Mouse (Mus musculus) c-Kit-positive CD71-negative TER-119-negative erythroid progenitor cells, embryonic 14.5 days (primary cell): ENCODE results near the gene Ndufa12.

Experiments used
- DNase-seq: peaks from one replicate; pipeline ENCODE4 v3.0.0-alpha.2; 2013; ENCODE audit warnings: low read depth

Ndufa12 gene

GRCm38 (mm10) chr10:94198482-94199405 is at the start of gene Ndufa12:
Gene Ndufa12, plus strand, starts transcription at chr10:94198720.
- DNase-seq: peak; percentile 91

GRCm38 (mm10) chr10:94151488-94151887 is 47.0 kb upstream of the Ndufa12 start:
- no peak for DNase-seq

GRCm38 (mm10) chr10:94153841-94154240 is 44.7 kb upstream of the Ndufa12 start:
- DNase-seq: no peak

- no peak for DNase-seq
Measured at GRCm38 (mm10) chr10:94158962-94159361, 39.6 kb upstream of the Ndufa12 start.

- no peak for DNase-seq
Measured at GRCm38 (mm10) chr10:94159406-94159805, 39.1 kb upstream of the Ndufa12 start.

GRCm38 (mm10) chr10:94161051-94161765 is 37.3 kb upstream of the Ndufa12 start:
- DNase-seq: no peak

- DNase-seq: no peak
Measured at GRCm38 (mm10) chr10:94162031-94162430, 36.5 kb upstream of the Ndufa12 start.

- no peak for DNase-seq
Measured at GRCm38 (mm10) chr10:94164104-94164845, 34.2 kb upstream of the Ndufa12 start.

GRCm38 (mm10) chr10:94165426-94165825 is 33.1 kb upstream of the Ndufa12 start:
- DNase-seq: no peak

- no peak for DNase-seq
Measured at GRCm38 (mm10) chr10:94167051-94167750, 31.3 kb upstream of the Ndufa12 start.

GRCm38 (mm10) chr10:94171440-94172130 is 26.9 kb upstream of the Ndufa12 start:
- DNase-seq: no peak

- DNase-seq: no peak
Measured at GRCm38 (mm10) chr10:94172137-94172536, 26.4 kb upstream of the Ndufa12 start.

GRCm38 (mm10) chr10:94172706-94173105 is 25.8 kb upstream of the Ndufa12 start:
- no peak for DNase-seq

- no peak for DNase-seq
Measured at GRCm38 (mm10) chr10:94174652-94175051, 23.9 kb upstream of the Ndufa12 start.

GRCm38 (mm10) chr10:94183199-94183598 is 15.3 kb upstream of the Ndufa12 start:
- no peak for DNase-seq

- DNase-seq: no peak
Measured at GRCm38 (mm10) chr10:94204973-94205372, 6.5 kb downstream of the Ndufa12 start.

GRCm38 (mm10) chr10:94210718-94211618 is 12.4 kb downstream of the Ndufa12 start:
- no peak for DNase-seq

- DNase-seq: no peak
Measured at GRCm38 (mm10) chr10:94211725-94212124, 13.2 kb downstream of the Ndufa12 start.

- DNase-seq: no peak
Measured at GRCm38 (mm10) chr10:94225026-94225750, 26.7 kb downstream of the Ndufa12 start.
